In genomic region chr10:44177365-44177764, GRCm38 (mm10) we compare ENCODE assay signal across 9 mouse cellular contexts. TPM values are rescaled to one million over a fixed set of nuclear protein-coding genes. Genes with fewer than 3 reads are reported as not detected.
DNase-seq lines count a peak whose midpoint lies in the region; ATAC-seq and TF ChIP-seq lines count a peak whose summit lies in the region.
"Had no signal": no experiment of that assay in that cellular context is flagged by ENCODE, and none has a peak within 500 bp of the region (broad histone marks: within the 10 kb centered on the region; RNA-seq: fewer than 3 reads in every experiment).

No protein-coding gene starts in this region.

- H3K4me2 ChIP-seq in forebrain, postnatal 0 days (ENCODE audit: low read depth): no peak overlapping the region
- no peak overlapping the region for H3K4me2 ChIP-seq in forebrain, embryonic 11.5 days (ENCODE audit: low read depth, low read length, severe bottlenecking)
- no peak overlapping the region for H3K4me2 ChIP-seq in neural tube, embryonic 14.5 days (ENCODE audit: low read depth, low read length)
- no peak overlapping the region for H3K4me2 ChIP-seq in stomach, postnatal 0 days (replicated peaks; ENCODE audit: low read depth)
- H3K4me2 ChIP-seq in forebrain, embryonic 15.5 days (replicated peaks): no peak overlapping the region
- H3K4me2 ChIP-seq: liver, embryonic 15.5 days had no signal

- peak; percentile 11 for DNase-seq in forebrain, postnatal 0 days
- no peak for DNase-seq in forebrain, embryonic 11.5 days (ENCODE audit: low spot score)
- DNase-seq in neural tube, embryonic 10.5 days (ENCODE audit: extremely low spot score, low spot score): no peak
- peak; percentile 33 for DNase-seq in large intestine, adult 2 months (ENCODE audit: low read depth, low spot score)
- DNase-seq in stomach, postnatal 0 days (ENCODE audit: low spot score): no peak
- DNase-seq in left cerebral cortex, adult 9 months (ENCODE audit: low spot score in 2 of 2): no peak

- H3K27ac ChIP-seq in forebrain, postnatal 0 days (ENCODE audit: low read depth, low read length): no peak overlapping the region
- H3K27ac ChIP-seq in forebrain, embryonic 11.5 days (ENCODE audit: low read depth, low read length): no peak overlapping the region
- no peak overlapping the region for H3K27ac ChIP-seq in neural tube, embryonic 14.5 days (ENCODE audit: low read depth, low read length)
- H3K27ac ChIP-seq in stomach, postnatal 0 days (replicated peaks): no peak overlapping the region
- H3K27ac ChIP-seq in forebrain, embryonic 15.5 days (replicated peaks): no peak overlapping the region

- TF ChIP-seq EP300 in stomach, postnatal 0 days (optimal IDR thresholded peaks at IDR 0.05): no peak

- no peak for ATAC-seq in forebrain, postnatal 0 days
- ATAC-seq in forebrain, embryonic 11.5 days (replicated peaks; ENCODE audit: low FRiP score): no peak
- peak; percentile 66; the same call in 1 of the 2 replicates for ATAC-seq in neural tube, embryonic 14.5 days (ENCODE audit: low read depth)
- 0 out of 2 replicates have a peak, but pooled peaks have one; percentile 54 for ATAC-seq in stomach, postnatal 0 days (ENCODE audit: low FRiP score, low TSS enrichment)
- ATAC-seq in forebrain, embryonic 15.5 days (replicated peaks): no peak

- no peaks in the 10 kb centered on the region for H3K36me3 ChIP-seq in forebrain, postnatal 0 days (ENCODE audit: insufficient read depth)
- H3K36me3 ChIP-seq in forebrain, embryonic 11.5 days (ENCODE audit: control insufficient read depth, insufficient read depth, low read length): no peaks in the 10 kb centered on the region
- H3K36me3 ChIP-seq in neural tube, embryonic 14.5 days (ENCODE audit: control insufficient read depth, insufficient read depth, low read length): no peaks in the 10 kb centered on the region
- no peaks in the 10 kb centered on the region for H3K36me3 ChIP-seq in stomach, postnatal 0 days (ENCODE audit: control insufficient read depth, insufficient read depth, low read length)
- no peaks in the 10 kb centered on the region for H3K36me3 ChIP-seq in forebrain, embryonic 15.5 days
- H3K36me3 ChIP-seq: liver, embryonic 15.5 days had no signal

- no peak overlapping the region for H3K4me3 ChIP-seq in forebrain, postnatal 0 days (ENCODE audit: low read depth, low read length)
- no peak overlapping the region for H3K4me3 ChIP-seq in forebrain, embryonic 11.5 days (ENCODE audit: low read depth, low read length)
- H3K4me3 ChIP-seq in neural tube, embryonic 14.5 days (ENCODE audit: low read depth, low read length): no peak overlapping the region
- no peak overlapping the region for H3K4me3 ChIP-seq in stomach, postnatal 0 days (ENCODE audit: low read depth, low read length)
- H3K4me3 ChIP-seq in forebrain, embryonic 15.5 days: no peak overlapping the region
- H3K4me3 ChIP-seq: liver, embryonic 15.5 days had no signal

- TF ChIP-seq CTCF in forebrain, postnatal 0 days (IDR thresholded peaks at IDR 0.05; ENCODE audit: low read depth): peak; percentile 70
- peak; percentile 89 for TF ChIP-seq CTCF in stomach, postnatal 0 days (IDR thresholded peaks at IDR 0.05; ENCODE audit: low read depth)

- H3K4me1 ChIP-seq in forebrain, postnatal 0 days (ENCODE audit: insufficient read depth): no peaks in the 10 kb centered on the region
- no peaks in the 10 kb centered on the region for H3K4me1 ChIP-seq in forebrain, embryonic 11.5 days (replicated peaks; ENCODE audit: control insufficient read depth, insufficient read depth, low read length)
- H3K4me1 ChIP-seq in neural tube, embryonic 14.5 days (ENCODE audit: control insufficient read depth, insufficient read depth, low read length): no peaks in the 10 kb centered on the region
- H3K4me1 ChIP-seq in stomach, postnatal 0 days (replicated peaks; ENCODE audit: control insufficient read depth, insufficient read depth): no peaks in the 10 kb centered on the region
- H3K4me1 ChIP-seq in forebrain, embryonic 15.5 days: no peaks in the 10 kb centered on the region

- 2% methylated on average over 1 of the region's 1 CpGs for WGBS in forebrain, postnatal 0 days
- WGBS in forebrain, embryonic 11.5 days: 0% methylated on average over 1 of the region's 1 CpGs
- WGBS in neural tube, embryonic 14.5 days: 2% methylated on average over 1 of the region's 1 CpGs
- 0% methylated on average over 1 of the region's 1 CpGs for WGBS in large intestine, adult 2 months
- WGBS in stomach, postnatal 0 days: 0% methylated on average over 1 of the region's 1 CpGs
- WGBS in forebrain, embryonic 15.5 days: 2% methylated on average over 1 of the region's 1 CpGs

- no peak overlapping the region for H3K9ac ChIP-seq in forebrain, postnatal 0 days
- H3K9ac ChIP-seq in forebrain, embryonic 11.5 days (ENCODE audit: low read length): no peak overlapping the region
- no peak overlapping the region for H3K9ac ChIP-seq in neural tube, embryonic 14.5 days (replicated peaks; ENCODE audit: low read depth, low read length)
- H3K9ac ChIP-seq in stomach, postnatal 0 days (ENCODE audit: low read length): no peak overlapping the region
- H3K9ac ChIP-seq in forebrain, embryonic 15.5 days (replicated peaks): no peak overlapping the region
- H3K9ac ChIP-seq: liver, embryonic 15.5 days had no signal

- H3K9me3 ChIP-seq in forebrain, postnatal 0 days (ENCODE audit: low read length): no peaks in the 10 kb centered on the region
- H3K9me3 ChIP-seq in forebrain, embryonic 11.5 days (ENCODE audit: control insufficient read depth, low read length): no peaks in the 10 kb centered on the region
- H3K9me3 ChIP-seq in neural tube, embryonic 14.5 days (ENCODE audit: control insufficient read depth, low read length): no peaks in the 10 kb centered on the region
- no peaks in the 10 kb centered on the region for H3K9me3 ChIP-seq in stomach, postnatal 0 days (ENCODE audit: control insufficient read depth, low read length)
- no peaks in the 10 kb centered on the region for H3K9me3 ChIP-seq in forebrain, embryonic 15.5 days
- H3K9me3 ChIP-seq: liver, embryonic 15.5 days had no signal

- no peaks in the 10 kb centered on the region for H3K27me3 ChIP-seq in forebrain, postnatal 0 days (ENCODE audit: insufficient read depth, low read length)
- H3K27me3 ChIP-seq in forebrain, embryonic 11.5 days (ENCODE audit: control insufficient read depth, insufficient read depth, low read length): no peaks in the 10 kb centered on the region
- no peaks in the 10 kb centered on the region for H3K27me3 ChIP-seq in neural tube, embryonic 14.5 days (ENCODE audit: control insufficient read depth, insufficient read depth, low read length)
- no peaks in the 10 kb centered on the region for H3K27me3 ChIP-seq in stomach, postnatal 0 days (ENCODE audit: control insufficient read depth, insufficient read depth, low read length)
- no peaks in the 10 kb centered on the region for H3K27me3 ChIP-seq in forebrain, embryonic 15.5 days

RNA-seq across cellular contexts. Expression of gene Crybg1, which starts 28.7 kb away (rescaled TPM):
- total RNA-seq in forebrain, postnatal 0 days (2014; rRNA removed): 0.77 and 0.90 TPM in 2 replicates
- 0.19 and 0.25 TPM in 2 replicates for polyA plus RNA-seq in forebrain, postnatal 0 days (2015; fragmentation: Nextera tagmentation; extraction: Ambion mirVana)
- 0.11 and 0.24 TPM in 2 replicates for polyA plus RNA-seq in forebrain, embryonic 11.5 days (2014; fragmentation: Nextera tagmentation; extraction: Ambion mirVana)
- 0.09 and 0.27 TPM in 2 replicates for polyA plus RNA-seq in neural tube, embryonic 14.5 days (2014; fragmentation: Nextera tagmentation; extraction: Ambion mirVana)
- 17.9 and 19.5 TPM in 2 replicates for polyA plus RNA-seq in large intestine, adult 2 months (2012; rRNA removed)
- polyA plus RNA-seq in stomach, postnatal 0 days (2015; fragmentation: Nextera tagmentation; extraction: Ambion mirVana): 9.0 and 10.4 TPM in 2 replicates
- 0.23 and 0.29 TPM in 2 replicates for polyA plus RNA-seq in forebrain, embryonic 15.5 days (2015; fragmentation: Nextera tagmentation; extraction: Ambion mirVana)

Comparison
In these comparisons a context has a peak if more than half of its experiments do, and no peak if none do; other contexts are left out.
1. DNase-seq: peak in forebrain, postnatal 0 days (single experiment) and large intestine, adult 2 months (single experiment); none in forebrain, embryonic 11.5 days (single experiment), neural tube, embryonic 10.5 days (single experiment), stomach, postnatal 0 days (single experiment) and left cerebral cortex, adult 9 months (0 of 2).
2. ATAC-seq: peak in neural tube, embryonic 14.5 days (single experiment) and stomach, postnatal 0 days (single experiment); none in forebrain, postnatal 0 days (single experiment), forebrain, embryonic 11.5 days (single experiment) and forebrain, embryonic 15.5 days (single experiment).